8 mouse cellular contexts compared by ENCODE assay signal in the genomic region with DNA sequence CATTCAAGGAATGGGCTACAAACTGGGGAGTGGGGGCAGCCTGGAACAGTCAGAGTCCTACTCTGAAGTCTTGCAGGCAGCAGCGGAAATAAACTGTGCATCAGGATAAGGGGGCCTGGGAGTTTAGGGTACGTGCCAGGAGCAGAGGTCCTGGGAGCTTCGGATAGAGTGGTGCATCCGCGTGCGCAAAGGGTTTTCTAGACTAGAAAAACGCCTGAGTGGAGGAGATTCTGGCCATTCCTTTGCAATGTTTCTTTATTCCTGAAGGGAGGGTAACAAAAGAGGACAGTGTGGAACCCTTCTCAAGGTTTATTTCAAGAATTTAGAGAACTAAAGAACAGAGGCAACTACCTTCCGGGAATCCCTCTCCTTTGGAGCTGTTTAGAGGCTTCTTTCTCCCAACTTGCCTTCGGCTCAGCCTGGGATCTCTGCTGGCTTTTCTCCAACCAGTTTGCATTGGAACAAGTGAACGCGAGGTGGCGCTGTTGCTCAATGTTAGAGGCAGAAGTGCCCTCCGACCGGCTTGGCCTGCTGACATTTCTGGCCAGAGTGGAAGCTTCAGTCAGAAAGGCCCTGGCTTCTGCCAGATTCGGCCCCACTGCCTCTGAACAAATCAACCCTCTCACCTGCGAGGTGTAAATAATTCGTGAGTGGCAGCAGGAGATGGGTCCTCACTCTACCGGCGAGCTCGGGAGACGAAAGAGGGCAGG. TPM values are rescaled to one million over a fixed set of nuclear protein-coding genes. Genes with fewer than 3 reads are reported as not detected.
A peak's percentile ranks its signal among the peaks of the same experiment; 100 is the strongest.
DNase-seq lines count a peak whose midpoint lies in the region; ATAC-seq and TF ChIP-seq lines count a peak whose summit lies in the region.

No protein-coding gene starts in this region.

- no peak overlapping the region for H3K4me2 ChIP-seq in forebrain, embryonic 12.5 days
- no peak overlapping the region for H3K4me2 ChIP-seq in forebrain, embryonic 16.5 days (ENCODE audit: low read length)
- H3K4me2 ChIP-seq in intestine, embryonic 16.5 days (ENCODE audit: low read depth, low read length): no peak overlapping the region
- no peak overlapping the region for H3K4me2 ChIP-seq in midbrain, postnatal 0 days (ENCODE audit: low read depth, low read length, poor library complexity, severe bottlenecking)

- H3K9me3 ChIP-seq in forebrain, embryonic 12.5 days: no peaks in the 10 kb centered on the region
- H3K9me3 ChIP-seq in forebrain, embryonic 16.5 days (ENCODE audit: control insufficient read depth, low read length): no peaks in the 10 kb centered on the region
- H3K9me3 ChIP-seq in intestine, embryonic 16.5 days (ENCODE audit: control insufficient read depth, low read length): no peaks in the 10 kb centered on the region
- no peaks in the 10 kb centered on the region for H3K9me3 ChIP-seq in midbrain, postnatal 0 days (ENCODE audit: low read length)

- WGBS in forebrain, embryonic 12.5 days: 1% methylated on average over 21 of the region's 21 CpGs
- 2% methylated on average over 21 of the region's 21 CpGs for WGBS in forebrain, embryonic 16.5 days
- WGBS in intestine, embryonic 16.5 days: 6% methylated on average over 21 of the region's 21 CpGs
- WGBS in midbrain, postnatal 0 days: 3% methylated on average over 21 of the region's 21 CpGs

- H3K27me3 ChIP-seq in forebrain, embryonic 12.5 days: peaks cover 100% of the 10 kb centered on the region
- peaks cover 96% of the 10 kb centered on the region for H3K27me3 ChIP-seq in forebrain, embryonic 16.5 days (replicated peaks; ENCODE audit: control insufficient read depth, insufficient read depth, low read length)
- peaks cover 91% of the 10 kb centered on the region for H3K27me3 ChIP-seq in intestine, embryonic 16.5 days (replicated peaks; ENCODE audit: control insufficient read depth, insufficient read depth, low read length)
- peaks cover 97% of the 10 kb centered on the region for H3K27me3 ChIP-seq in midbrain, postnatal 0 days (ENCODE audit: insufficient read depth, low read length)

- H3K36me3 ChIP-seq in forebrain, embryonic 12.5 days (replicated peaks): no peaks in the 10 kb centered on the region
- no peaks in the 10 kb centered on the region for H3K36me3 ChIP-seq in forebrain, embryonic 16.5 days (ENCODE audit: control insufficient read depth, insufficient read depth)
- H3K36me3 ChIP-seq in intestine, embryonic 16.5 days (ENCODE audit: control insufficient read depth, insufficient read depth, low read length): no peaks in the 10 kb centered on the region
- H3K36me3 ChIP-seq in midbrain, postnatal 0 days (ENCODE audit: insufficient read depth, low read length): no peaks in the 10 kb centered on the region

- intact Hi-C loops in gastrocnemius, postnatal 14 days (cut with DNase I; ENCODE audit: low total_unique reads): loop anchor here (5.0 kb wide), 2 partner anchors 135 to 180 kb away; a partner anchor contains a TSS
- intact Hi-C loops in left cerebral cortex, postnatal 14 days (cut with DNase I): loop anchor here (2.0 to 10.0 kb wide), 2 partner anchors 190 to 328 kb away; a partner anchor contains a TSS

- no peaks in the 10 kb centered on the region for H3K4me1 ChIP-seq in forebrain, embryonic 12.5 days
- H3K4me1 ChIP-seq in forebrain, embryonic 16.5 days (replicated peaks; ENCODE audit: control insufficient read depth, insufficient read depth, low read length): peaks cover 5% of the 10 kb centered on the region
- H3K4me1 ChIP-seq in intestine, embryonic 16.5 days (ENCODE audit: control insufficient read depth, insufficient read depth, low read length): no peaks in the 10 kb centered on the region; the same call in 1 of the 2 replicates
- H3K4me1 ChIP-seq in midbrain, postnatal 0 days (ENCODE audit: insufficient read depth, low read length): no peaks in the 10 kb centered on the region

- H3K9ac ChIP-seq in forebrain, embryonic 12.5 days: no peak overlapping the region
- H3K9ac ChIP-seq in forebrain, embryonic 16.5 days (replicated peaks; ENCODE audit: low read depth, low read length): no peak overlapping the region
- no peak overlapping the region for H3K9ac ChIP-seq in intestine, embryonic 16.5 days (ENCODE audit: low read depth, low read length)
- no peak overlapping the region for H3K9ac ChIP-seq in midbrain, postnatal 0 days (replicated peaks; ENCODE audit: low read length, poor library complexity, severe bottlenecking)

- H3K27ac ChIP-seq in forebrain, embryonic 12.5 days: no peak overlapping the region
- H3K27ac ChIP-seq in forebrain, embryonic 16.5 days (ENCODE audit: low read length): no peak overlapping the region
- H3K27ac ChIP-seq in intestine, embryonic 16.5 days (ENCODE audit: low read length): no peak overlapping the region
- no peak overlapping the region for H3K27ac ChIP-seq in midbrain, postnatal 0 days (ENCODE audit: low read depth, low read length)

- no peak overlapping the region for H3K4me3 ChIP-seq in forebrain, embryonic 12.5 days (replicated peaks)
- no peak overlapping the region for H3K4me3 ChIP-seq in forebrain, embryonic 16.5 days (replicated peaks; ENCODE audit: low read length)
- H3K4me3 ChIP-seq in intestine, embryonic 16.5 days (ENCODE audit: low read length): no peak overlapping the region
- H3K4me3 ChIP-seq in midbrain, postnatal 0 days (ENCODE audit: low read depth, low read length): no peak overlapping the region

- 0 out of 2 replicates have a peak, but pooled peaks have one; percentile 60 for ATAC-seq in forebrain, embryonic 12.5 days (ENCODE audit: low FRiP score)
- ATAC-seq in forebrain, embryonic 16.5 days: no peak; the same call in 1 of the 2 replicates
- peak; percentile 39 for ATAC-seq in intestine, embryonic 16.5 days
- ATAC-seq in midbrain, postnatal 0 days (ENCODE audit: low FRiP score): no peak

- TF ChIP-seq CTCF in midbrain, postnatal 0 days (IDR thresholded peaks at IDR 0.05): peak; percentile 93

- peak; percentile 92 to 95 for DNase-seq in cerebellum, postnatal 25 days
- peak; percentile 93 for DNase-seq in gastrocnemius, postnatal 14 days
- DNase-seq in left cerebral cortex, postnatal 14 days (ENCODE audit: low spot score in 2 of 2): peak; percentile 79 to 90
- DNase-seq in midbrain, postnatal 0 days (ENCODE audit: low spot score): peak; percentile 94
- DNase-seq in spleen, adult 18-20 months: peak; percentile 62 to 88

RNA-seq across cellular contexts. Expression of a gene that starts 3.1 kb away (rescaled TPM):
- not detected in 2 replicates for polyA plus RNA-seq in forebrain, embryonic 12.5 days (2016; fragmentation: Nextera tagmentation; extraction: Ambion mirVana)
- polyA plus RNA-seq in forebrain, embryonic 16.5 days (2015; fragmentation: Nextera tagmentation; extraction: Ambion mirVana): not detected in 2 replicates
- 1 to 10 TPM; 1.1 to 1.2 TPM for total RNA-seq in gastrocnemius, postnatal 14 days (2021)
- polyA plus RNA-seq in intestine, embryonic 16.5 days (2015; fragmentation: Nextera tagmentation; extraction: Ambion mirVana): 4.5 and 4.9 TPM in 2 replicates
- total RNA-seq in left cerebral cortex, postnatal 14 days (2021): not detected
- not detected in 2 replicates for total RNA-seq in midbrain, postnatal 0 days (2014; rRNA removed)
- polyA plus RNA-seq in midbrain, postnatal 0 days (2015; fragmentation: Nextera tagmentation; extraction: Ambion mirVana): not detected in 2 replicates

RNA-seq across cellular contexts. Expression of a gene that starts 10.8 kb away (rescaled TPM):
- polyA plus RNA-seq in forebrain, embryonic 12.5 days (2016; fragmentation: Nextera tagmentation; extraction: Ambion mirVana): not detected in 2 replicates
- polyA plus RNA-seq in forebrain, embryonic 16.5 days (2015; fragmentation: Nextera tagmentation; extraction: Ambion mirVana): not detected in 2 replicates
- total RNA-seq in gastrocnemius, postnatal 14 days (2021): 1 to 10 TPM; 5.2 to 5.9 TPM
- 3.2 and 4.0 TPM in 2 replicates for polyA plus RNA-seq in intestine, embryonic 16.5 days (2015; fragmentation: Nextera tagmentation; extraction: Ambion mirVana)
- not detected for total RNA-seq in left cerebral cortex, postnatal 14 days (2021)
- total RNA-seq in midbrain, postnatal 0 days (2014; rRNA removed): not detected in 2 replicates
- polyA plus RNA-seq in midbrain, postnatal 0 days (2015; fragmentation: Nextera tagmentation; extraction: Ambion mirVana): not detected in 2 replicates

RNA-seq across cellular contexts. Expression of a gene that starts 11.0 kb away (rescaled TPM):
- polyA plus RNA-seq in forebrain, embryonic 12.5 days (2016; fragmentation: Nextera tagmentation; extraction: Ambion mirVana): not detected in 2 replicates
- not detected in 2 replicates for polyA plus RNA-seq in forebrain, embryonic 16.5 days (2015; fragmentation: Nextera tagmentation; extraction: Ambion mirVana)
- 1 to 10 TPM; 5.7 to 5.8 TPM for total RNA-seq in gastrocnemius, postnatal 14 days (2021)
- 0.49 and 0.76 TPM in 2 replicates for polyA plus RNA-seq in intestine, embryonic 16.5 days (2015; fragmentation: Nextera tagmentation; extraction: Ambion mirVana)
- not detected for total RNA-seq in left cerebral cortex, postnatal 14 days (2021)
- not detected in 2 replicates for total RNA-seq in midbrain, postnatal 0 days (2014; rRNA removed)
- polyA plus RNA-seq in midbrain, postnatal 0 days (2015; fragmentation: Nextera tagmentation; extraction: Ambion mirVana): not detected in 2 replicates

RNA-seq across cellular contexts. Expression of a gene that starts 20.0 kb away (rescaled TPM):
- not detected in 2 replicates for polyA plus RNA-seq in forebrain, embryonic 12.5 days (2016; fragmentation: Nextera tagmentation; extraction: Ambion mirVana)
- polyA plus RNA-seq in forebrain, embryonic 16.5 days (2015; fragmentation: Nextera tagmentation; extraction: Ambion mirVana): not detected in 2 replicates
- total RNA-seq in gastrocnemius, postnatal 14 days (2021): 1 to 10 TPM; 1.4 to 1.8 TPM
- 6.8 and 7.2 TPM in 2 replicates for polyA plus RNA-seq in intestine, embryonic 16.5 days (2015; fragmentation: Nextera tagmentation; extraction: Ambion mirVana)
- total RNA-seq in left cerebral cortex, postnatal 14 days (2021): not detected
- 0.88 TPM in 1 of 2 replicates, not detected in the other for total RNA-seq in midbrain, postnatal 0 days (2014; rRNA removed)
- polyA plus RNA-seq in midbrain, postnatal 0 days (2015; fragmentation: Nextera tagmentation; extraction: Ambion mirVana): not detected in 2 replicates

RNA-seq across cellular contexts. Expression of a gene that starts 20.7 kb away (rescaled TPM):
- not detected in 2 replicates for polyA plus RNA-seq in forebrain, embryonic 12.5 days (2016; fragmentation: Nextera tagmentation; extraction: Ambion mirVana)
- not detected in 2 replicates for polyA plus RNA-seq in forebrain, embryonic 16.5 days (2015; fragmentation: Nextera tagmentation; extraction: Ambion mirVana)
- total RNA-seq in gastrocnemius, postnatal 14 days (2021): 10 to 100 TPM; 47.9 to 48.0 TPM
- polyA plus RNA-seq in intestine, embryonic 16.5 days (2015; fragmentation: Nextera tagmentation; extraction: Ambion mirVana): 1.1 and 1.3 TPM in 2 replicates
- total RNA-seq in left cerebral cortex, postnatal 14 days (2021): not detected
- total RNA-seq in midbrain, postnatal 0 days (2014; rRNA removed): not detected in 2 replicates
- not detected in 2 replicates for polyA plus RNA-seq in midbrain, postnatal 0 days (2015; fragmentation: Nextera tagmentation; extraction: Ambion mirVana)

Comparison
In these comparisons a context has a peak if more than half of its experiments do, and no peak if none do; other contexts are left out.
1. ATAC-seq: peak in forebrain, embryonic 12.5 days (single experiment) and intestine, embryonic 16.5 days (single experiment); none in forebrain, embryonic 16.5 days (single experiment) and midbrain, postnatal 0 days (single experiment).
2. Peak in every context shown above with its lines, with median percentiles within 50 percentile points of each other: DNase-seq.